Mouse (Mus musculus): ENCODE measurements around the gene Pycard.
"Not testable (repeated sequence)": the region's sequence is repeated elsewhere in the genome, so short reads cannot be mapped to it uniquely, and the experiment has no call there.

Pycard gene

DNA sequence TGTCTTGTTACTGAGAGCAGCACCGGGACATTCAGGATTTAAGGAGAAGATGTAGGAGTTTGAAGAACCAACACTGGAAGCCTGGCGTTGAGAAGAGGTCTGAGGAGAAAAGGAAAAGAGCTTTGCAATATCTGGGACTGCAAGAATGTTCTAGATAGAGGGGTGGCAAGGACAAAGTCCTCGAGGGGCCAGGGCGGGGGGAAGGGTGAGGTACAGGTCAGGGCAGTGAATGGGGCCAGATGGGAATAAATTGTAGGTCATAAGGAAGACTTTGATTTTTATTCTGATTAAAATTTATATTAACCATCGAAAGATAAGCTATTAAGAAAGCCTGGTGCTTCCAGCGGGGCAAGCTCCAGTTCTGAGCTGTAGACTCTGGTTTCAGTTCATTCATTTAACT lies 9.4 kb upstream of the Pycard start:
- DNase-seq, result no peak

DNA sequence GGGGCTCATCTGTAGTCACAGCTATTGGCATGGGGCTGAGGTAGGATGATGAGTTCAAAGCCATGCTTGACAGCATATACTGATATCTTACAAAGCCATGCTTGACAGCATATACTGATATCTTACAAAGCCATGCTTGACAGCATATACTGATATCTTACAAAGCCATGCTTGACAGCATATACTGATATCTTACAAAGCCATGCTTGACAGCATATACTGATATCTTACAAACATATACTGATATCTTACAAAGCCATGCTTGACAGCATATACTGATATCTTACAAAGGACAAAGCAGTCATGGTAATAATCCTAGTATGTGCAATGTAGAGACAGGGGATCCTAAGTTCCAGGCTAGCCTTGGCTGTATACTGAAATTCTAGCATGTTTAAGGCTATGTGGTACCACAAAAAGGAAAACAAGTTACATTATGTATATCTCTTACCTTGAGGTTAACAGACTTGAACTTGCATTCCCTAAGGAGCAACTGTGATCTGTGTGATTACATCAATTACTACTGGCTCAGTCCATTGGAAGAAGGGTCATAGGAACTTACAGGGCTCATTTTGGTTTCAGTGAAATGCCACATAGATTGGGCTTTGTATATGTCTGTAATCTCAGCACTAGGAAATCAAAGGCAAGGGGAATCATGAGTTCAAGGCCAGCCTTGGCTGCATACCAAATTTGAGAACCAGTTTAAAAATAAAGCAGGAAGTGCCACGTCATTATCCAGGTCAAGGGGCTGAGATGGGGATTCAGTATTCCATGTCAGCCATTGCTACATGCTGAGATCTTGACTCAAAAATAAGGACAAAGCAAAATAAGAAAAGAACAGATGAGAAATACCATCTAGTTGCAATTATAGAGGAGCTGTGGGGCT lies 6.6 kb upstream of the Pycard start:
- no peak for DNase-seq

DNA sequence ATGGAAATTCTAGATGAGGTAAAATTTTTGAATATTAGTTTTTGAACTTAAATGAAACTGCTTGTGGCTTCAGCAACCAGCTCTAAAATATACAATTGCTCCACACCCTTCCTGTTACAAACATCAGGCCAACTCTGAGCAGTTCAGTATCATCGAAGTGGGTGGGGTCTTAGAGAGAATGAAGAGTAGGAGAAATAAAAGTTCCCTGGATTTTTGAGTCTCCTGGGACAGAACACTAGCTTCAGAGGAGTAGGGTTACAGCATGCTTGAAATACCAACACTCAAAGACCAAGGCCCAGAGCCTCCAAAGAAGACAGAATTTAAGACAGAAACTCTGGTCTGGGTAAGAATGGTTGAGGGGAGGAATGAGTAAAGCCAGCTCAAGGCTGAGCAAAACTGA lies 5.8 kb upstream of the Pycard start:
- DNase-seq, result no peak

DNA sequence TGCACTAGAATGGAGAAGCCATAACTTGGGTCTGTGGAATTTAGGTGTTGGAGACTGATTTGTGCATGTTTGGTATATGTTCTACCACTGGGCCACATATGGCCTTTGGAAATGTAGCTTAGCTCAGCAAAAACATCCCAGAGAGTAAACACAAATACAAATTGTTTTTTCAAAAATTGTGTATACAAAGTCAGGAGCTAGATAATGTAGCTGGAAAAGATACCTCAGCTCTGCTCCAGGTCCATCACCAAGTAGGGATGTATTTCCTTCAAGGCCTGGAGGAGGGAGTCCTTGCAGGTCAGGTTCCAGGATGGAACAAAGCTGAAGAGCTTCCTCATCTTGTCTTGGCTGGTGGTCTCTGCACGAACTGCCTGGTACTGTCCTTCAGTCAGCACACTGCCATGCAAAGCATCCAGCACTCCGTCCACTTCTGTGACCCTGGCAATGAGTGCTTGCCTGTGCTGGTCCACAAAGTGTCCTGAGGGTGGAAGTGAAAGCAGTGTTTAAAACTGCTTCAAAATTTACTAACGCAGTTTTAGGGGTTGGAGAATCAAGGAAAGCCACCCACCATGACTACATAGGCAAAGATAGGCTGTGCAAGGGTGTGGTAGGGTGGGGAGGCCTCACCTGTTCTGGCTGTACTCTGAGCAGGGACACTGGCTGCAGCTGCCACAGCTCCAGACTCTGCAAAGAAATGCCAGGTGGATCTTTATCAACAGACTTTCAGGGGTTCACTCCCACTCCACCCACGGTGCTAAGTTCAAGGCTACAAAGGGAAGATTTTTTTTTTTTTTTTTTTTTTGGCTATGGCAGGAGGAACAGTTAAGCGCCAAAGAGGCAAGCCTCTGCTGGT lies 953 bp downstream of the Pycard start:
- no peak for DNase-seq

DNA sequence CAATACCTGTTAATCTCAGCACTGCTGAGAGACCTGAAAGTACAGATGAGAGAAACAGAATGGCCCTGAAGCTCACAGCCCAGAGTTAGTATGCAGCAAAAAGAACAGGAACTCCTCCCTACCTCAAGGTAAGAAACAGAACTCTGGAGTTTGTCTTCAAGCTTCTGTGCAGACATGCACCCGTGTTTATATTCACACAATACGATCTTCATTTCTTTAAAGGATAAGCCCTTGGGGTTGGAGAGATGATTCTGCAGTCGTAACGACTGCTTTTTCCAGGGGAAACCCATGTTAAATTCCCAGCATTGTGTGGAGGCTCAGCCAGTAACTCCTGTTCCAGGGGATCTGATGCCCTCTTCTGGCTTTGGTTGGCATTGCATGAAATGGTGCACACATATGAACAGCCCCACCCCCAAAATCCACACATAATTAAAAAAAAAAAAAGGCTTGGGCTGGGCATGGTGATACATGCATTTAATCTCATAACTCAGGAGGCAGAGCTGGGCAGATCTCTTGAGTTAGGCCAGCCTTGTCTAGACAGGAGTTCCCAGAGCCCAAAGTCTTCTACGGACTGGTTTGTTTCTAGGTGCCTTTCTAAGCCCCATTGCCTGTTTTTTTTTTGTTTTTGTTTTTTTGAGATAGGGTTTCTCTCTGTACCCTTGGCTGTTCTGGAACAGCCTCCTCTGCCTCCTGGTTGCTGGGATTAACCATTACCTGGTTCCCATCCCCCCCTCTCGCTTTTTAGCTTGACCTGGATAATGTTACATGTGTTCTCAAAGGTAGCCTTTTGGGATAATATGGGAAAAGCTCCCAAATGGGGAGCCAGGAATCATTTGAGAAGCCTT lies 1.8 kb downstream of the Pycard start:
- DNase-seq, result peak; percentile 68

DNA sequence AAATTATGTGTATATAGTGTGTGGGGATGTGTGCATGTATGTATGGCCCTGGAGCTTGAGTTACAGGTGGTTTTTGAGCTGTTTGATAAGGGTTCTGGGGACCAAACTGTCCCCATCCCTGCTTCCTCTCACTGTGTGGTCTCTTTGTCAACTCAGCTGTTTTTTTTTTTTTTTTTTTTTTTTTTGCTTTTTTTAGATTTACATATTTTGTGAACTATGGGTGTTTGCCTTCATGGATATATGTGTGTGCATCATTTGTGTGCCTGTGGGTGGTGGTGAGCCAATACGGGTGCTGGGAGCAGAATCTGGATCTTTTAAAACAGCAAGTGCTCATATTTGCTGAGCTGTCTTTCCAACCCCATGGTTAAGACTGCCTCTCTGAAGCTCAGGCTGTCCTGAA lies 4.8 kb downstream of the Pycard start:
- DNase-seq, result no peak

DNA sequence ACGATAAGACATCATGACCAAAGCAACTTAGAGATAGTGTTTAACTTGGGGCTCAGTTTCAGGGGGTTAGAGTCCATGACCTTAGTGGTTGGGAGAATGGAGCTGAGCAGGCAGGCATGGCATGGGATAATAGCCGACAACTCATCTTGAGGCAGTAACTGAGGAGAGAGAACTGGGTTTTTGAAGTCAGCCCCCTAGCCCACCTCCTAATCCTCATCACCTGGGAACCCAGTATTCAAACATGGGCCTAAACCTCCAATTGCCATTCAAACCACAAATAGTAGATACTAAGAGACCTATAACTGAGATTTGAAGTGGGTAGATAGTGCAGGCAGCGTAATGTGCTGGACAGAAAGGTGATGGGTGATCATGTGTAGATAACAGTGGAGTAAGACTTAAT lies 13.1 kb downstream of the Pycard start:
- no peak for DNase-seq

DNA sequence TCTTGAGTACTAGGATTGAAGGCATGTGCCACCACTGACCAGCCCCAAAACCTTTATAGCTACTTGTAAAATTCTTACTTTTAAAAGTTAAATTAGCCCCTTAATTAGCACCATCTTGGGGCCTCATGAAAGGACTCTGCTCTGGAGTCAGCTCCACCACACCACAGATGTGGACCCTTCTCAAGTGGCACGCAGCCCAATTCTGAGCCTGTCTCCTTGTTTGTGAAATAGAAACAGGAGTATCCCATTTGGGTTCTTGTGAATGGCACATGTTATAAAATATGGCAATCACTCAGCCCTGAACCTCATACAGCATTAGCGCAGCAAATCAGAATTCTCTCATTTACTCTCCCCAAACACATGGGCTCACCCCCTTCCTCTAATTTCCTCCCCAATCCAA lies 14.8 kb downstream of the Pycard start:
- DNase-seq, result no peak

DNA sequence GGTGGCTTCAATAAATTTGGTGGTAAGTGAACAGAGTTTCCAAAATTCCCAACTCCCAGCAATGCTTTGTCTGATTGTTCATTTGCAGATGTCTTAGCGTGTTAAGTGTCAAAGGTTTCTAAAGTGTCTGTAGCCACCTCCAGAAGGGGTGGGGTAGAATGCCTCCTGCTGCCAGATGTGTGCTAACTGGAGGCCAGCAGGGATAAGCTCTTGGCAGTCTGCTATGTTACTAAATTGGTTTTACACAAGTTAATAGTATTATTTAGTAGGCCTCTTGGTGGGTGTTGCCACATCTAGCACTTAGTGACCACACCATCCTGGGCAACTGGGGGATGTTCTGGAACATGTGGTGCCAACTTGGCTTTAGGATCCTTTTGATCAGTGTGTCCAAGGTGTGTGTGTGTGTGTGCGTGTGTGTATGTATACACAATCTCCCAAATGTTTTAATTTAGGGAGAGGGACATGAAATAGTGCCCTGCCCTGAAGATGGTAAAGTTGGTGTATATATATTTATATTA lies 19.2 kb downstream of the Pycard start:
- DNase-seq, result no peak

DNA sequence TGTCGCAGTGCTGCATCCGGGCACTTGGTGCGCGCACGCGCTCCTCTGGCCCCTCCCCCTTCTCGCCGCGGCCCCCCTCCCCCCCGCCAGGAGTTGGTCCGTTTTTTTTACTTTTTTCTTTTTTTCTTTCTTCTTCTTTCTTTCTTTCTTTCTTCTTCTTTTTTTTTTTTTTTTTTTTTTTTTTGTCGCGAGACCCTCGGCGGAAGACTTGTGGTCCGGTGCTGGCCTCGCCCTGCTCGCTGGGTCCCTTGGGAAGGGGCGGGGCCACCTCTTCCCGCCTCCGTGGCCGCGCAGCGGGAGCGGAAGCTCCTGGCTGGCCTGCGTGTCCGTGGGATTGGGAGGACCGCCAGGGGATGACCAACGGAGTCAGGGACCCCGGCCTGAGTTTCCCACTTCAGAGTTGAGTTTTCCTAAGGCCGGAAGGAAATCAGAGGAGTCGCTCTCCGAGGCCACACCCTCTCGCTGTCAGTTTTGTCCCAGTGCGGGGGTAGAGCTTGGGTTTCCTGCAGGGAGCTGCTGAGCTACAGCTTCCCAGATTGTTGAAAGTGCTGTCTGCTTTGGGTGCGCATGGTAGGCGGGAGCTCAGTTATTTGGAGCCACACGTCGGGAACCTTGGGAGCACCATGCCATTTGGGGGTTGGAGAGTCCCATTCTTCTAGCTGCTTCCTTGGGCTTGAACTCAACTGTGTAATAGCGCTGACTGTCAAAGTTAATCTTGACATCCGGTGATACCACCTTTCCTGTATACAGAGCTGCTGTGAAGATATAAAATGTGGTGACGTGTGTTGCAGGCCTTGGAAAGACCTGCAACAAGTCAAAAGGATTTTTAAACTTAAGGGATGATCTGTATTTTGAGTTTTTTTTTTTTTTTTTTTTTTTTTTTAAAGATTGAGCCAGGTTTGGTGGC lies 25.5 kb downstream of the Pycard start:
- peak; percentile 69 for DNase-seq

DNA sequence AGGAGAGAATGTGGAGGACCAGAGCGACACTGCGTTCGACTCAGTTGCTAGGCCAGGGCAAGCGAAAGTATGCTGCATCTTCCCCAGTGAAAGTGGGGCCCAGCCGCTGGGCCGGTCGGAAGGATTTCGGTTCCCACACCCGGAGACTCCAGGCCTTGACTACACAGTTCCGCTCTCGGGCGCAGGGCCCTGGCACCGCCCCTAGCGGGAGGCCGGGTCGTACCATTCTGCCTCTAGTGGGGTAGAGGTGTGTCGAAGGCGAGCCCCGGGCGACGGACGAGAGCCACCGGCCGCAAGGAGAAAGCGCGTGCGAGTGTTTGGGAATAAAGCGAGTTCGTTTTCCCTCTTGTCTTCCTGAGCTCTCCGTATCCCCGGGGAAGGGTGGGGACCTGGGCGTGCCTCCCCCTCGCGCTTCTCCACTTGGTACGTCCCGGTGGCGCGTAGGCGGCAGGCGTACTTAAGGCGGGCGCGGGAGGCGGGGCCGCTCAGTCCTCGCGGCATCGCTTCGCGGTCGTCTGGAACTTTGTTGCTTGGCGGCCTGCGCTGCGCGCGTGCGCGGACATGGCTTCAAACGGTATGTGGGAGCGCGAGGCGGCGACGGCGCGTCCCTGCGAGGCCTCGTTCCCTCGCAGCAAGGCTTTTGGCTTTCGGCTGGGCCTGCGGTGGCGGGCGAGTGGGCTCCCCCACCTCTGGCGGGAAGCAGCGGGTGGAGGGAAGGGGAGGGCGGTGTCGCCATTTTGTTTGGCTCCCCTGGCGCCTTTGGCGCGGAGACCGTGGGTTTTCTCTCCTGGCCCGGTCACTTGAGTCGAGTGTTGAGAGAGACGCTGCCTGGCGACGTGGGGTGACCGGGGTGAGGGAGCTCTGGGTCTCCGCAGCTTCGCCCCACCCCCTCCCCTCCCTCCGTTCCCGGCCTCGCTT lies 26.4 kb downstream of the Pycard start, which contains the start of gene Fus:
TSS of gene Fus (plus strand) at position 454 of the 918 bp plus-strand sequence.
- peak; percentile 99 for DNase-seq

DNA sequence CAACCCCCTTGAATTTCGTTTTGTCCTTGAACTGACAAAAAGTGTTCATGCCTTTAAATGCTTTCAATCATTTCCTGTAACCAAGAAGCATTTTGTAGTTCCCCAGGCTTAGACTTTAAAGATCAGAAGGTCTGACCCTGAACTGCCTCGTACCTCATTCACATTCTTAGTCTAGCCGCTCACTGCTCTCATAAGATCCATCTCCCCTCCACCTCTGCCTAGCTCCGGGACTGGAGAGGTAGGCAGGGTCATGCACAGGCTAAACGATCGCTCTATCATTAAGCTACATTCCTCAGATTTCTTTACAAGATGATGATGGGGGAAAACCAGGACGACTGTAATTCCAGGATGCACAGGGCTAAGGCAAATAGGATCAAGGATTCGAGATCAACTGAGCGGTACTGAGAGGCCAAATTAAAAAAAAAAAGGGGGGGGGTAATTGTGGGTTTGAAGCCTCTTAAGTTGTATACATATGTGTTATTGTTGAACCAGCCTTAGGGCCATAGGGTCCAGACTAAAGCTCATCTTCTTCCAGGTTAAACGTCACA lies 27.2 kb downstream of the Pycard start:
- DNase-seq, result peak; percentile 23

DNA sequence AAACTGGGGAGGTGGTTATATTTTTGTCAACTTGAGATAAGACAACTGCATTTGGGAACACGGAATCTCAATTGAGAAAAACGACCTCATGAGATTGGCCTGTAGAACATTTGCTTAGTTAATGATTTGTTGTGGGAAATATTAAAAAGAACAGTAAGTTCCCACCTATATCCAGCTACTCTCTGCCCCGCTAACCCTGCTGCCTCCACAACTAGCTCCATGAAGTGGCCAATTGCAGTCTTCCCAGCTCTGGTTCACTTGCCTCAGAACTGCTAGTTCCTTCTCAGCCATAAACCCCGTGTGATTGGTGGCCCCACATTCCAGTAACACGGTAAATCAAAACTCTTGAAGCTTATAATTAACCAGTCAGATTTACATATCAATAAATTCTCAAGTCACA lies 34.3 kb downstream of the Pycard start:
- DNase-seq, result no peak

DNA sequence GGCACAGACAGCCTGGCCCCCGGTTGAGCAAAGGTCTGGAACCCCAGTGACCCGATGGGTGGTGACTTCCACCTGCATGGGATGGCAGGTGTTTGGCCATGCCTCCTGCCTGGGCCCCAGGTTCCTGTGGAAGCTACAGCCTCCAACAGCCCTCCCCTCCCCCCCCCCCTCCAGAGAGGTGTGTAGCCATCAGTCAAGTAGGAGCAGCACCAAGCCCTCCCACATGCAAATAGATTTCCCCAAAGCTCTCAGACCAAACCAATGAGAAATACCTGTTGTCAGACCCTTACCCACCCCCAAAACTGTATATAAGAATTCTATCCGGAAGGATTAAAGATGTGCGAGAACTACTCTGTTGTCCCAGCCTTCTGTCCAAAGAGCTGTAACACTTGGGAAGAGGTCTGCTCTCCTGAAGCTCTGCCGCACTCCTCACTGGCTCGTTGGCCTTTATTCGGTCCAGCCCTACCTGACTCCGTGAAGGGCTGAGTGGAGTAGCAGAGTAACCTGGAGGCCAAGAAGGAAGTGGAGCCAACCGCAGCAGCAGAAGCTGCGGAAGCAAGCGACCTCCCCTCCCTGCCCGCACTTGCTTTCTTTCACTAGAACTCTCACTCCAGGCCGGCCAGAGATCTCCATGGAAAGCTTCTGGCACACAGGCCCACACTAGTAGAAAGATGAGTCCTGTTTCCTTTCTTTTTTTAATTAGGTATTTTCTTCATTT lies 40.6 kb downstream of the Pycard start:
- no peak for DNase-seq

DNA sequence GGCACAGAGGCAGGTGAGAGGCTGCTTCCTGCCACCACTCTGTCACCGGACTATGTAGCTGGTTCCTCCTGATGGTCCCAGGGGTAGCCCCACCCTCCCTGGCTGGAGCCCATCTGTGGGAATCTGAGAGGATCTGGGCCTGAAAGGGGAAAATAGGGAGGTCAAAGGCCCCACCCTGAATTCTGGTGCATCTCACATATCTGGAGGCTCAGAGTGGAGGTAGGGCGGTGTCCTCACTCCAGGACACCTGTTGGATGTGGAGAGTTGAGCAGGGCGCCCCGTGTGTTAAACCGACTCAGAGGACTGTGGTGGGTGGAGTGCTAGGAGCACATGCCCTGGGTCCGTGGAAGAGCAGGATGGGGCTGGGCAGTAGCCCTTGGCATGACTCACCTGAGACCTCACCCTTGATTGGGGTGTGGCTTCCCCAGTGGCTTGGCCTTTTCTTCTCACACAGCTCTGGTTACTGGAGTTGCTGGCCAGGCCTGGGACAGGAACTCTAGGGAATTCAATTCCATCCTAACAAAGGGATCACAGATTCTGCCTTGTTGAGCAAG lies 47.1 kb downstream of the Pycard start, which contains the start of gene Prss36:
TSS of gene Prss36 (minus strand) at position 256 of the 554 bp plus-strand sequence.
- DNase-seq, result no peak

DNA sequence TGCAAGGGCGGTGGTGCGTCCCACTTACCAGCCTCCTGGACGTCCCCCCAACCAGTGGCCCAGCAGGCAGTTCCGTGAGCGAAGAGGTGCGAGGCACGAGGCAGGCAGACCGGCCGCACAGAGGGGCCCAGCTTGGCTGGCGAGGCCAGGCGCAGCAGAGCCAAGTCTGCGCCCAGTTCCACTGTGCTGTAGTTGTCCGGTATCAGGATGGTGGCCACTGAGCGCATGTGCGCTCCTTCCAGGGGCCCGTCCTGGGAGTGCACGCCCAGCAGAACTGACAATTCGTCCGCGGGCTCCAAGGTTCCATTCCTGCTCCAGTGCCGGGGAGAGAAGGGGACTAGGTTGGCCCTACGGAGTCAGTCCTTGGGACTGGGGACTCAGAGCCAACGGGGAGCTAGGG lies 49.1 kb downstream of the Pycard start:
- no peak for DNase-seq

DNA sequence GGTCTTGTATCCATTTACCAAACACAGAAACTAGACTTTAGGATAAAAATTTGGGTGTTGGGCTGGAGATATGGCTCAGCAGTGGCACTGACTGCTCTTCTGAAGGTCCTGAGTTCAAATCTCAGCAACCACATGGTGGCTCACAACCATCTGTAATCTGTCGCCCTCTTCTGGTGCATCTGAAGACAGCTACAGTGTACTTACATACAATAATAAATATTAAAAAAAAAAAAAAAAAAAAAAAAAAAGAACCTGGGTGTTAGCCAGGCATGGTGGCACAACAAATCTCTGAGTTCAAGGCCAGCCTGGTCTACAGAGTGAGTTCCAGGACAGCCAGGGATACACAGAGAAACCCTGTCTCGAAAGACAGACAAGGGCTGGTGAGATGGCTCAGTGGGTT lies 51.6 kb downstream of the Pycard start:
- DNase-seq, result not testable (repeated sequence)
